Mouse (Mus musculus): Measurements from ENCODE around the gene Shisa8.

Shisa8 gene

GRCm38 (mm10) chr15:82181131-82181530 lies 31.5 kb downstream of the Shisa8 start:
- no peak for DNase-seq (ENCODE audit: low spot score in 2 of 2)

- DNase-seq (ENCODE audit: low spot score in 2 of 2) = no peak
These were observed 34.8 kb downstream of the Shisa8 start for GRCm38 (mm10) chr15:82177743-82178290.

GRCm38 (mm10) chr15:82175091-82175490 lies 37.5 kb downstream of the Shisa8 start:
- no peak for DNase-seq (ENCODE audit: low spot score in 2 of 2)

- no peak for DNase-seq (ENCODE audit: low spot score in 2 of 2)
These were observed 40.0 kb downstream of the Shisa8 start for GRCm38 (mm10) chr15:82172648-82173047.

GRCm38 (mm10) chr15:82170437-82171377 lies 41.9 kb downstream of the Shisa8 start:
- no peak for DNase-seq (ENCODE audit: low spot score in 2 of 2)

GRCm38 (mm10) chr15:82169671-82170070 lies 42.9 kb downstream of the Shisa8 start:
- no peak for DNase-seq (ENCODE audit: low spot score in 2 of 2)

GRCm38 (mm10) chr15:82167201-82168168 lies 45.1 kb downstream of the Shisa8 start:
- DNase-seq (ENCODE audit: low spot score in 2 of 2) = no peak

- DNase-seq (ENCODE audit: low spot score in 2 of 2) = no peak
These were observed 46.1 kb downstream of the Shisa8 start for GRCm38 (mm10) chr15:82166240-82167100.

GRCm38 (mm10) chr15:82165332-82166239 lies 47.0 kb downstream of the Shisa8 start:
- peak; percentile 78 to 82 for DNase-seq (ENCODE audit: low spot score in 2 of 2)

- no peak for DNase-seq (ENCODE audit: low spot score in 2 of 2)
These were observed 48.1 kb downstream of the Shisa8 start for GRCm38 (mm10) chr15:82164496-82164895.

- DNase-seq (ENCODE audit: low spot score in 2 of 2) = no peak
These were observed 48.6 kb downstream of the Shisa8 start for GRCm38 (mm10) chr15:82164061-82164399.

- DNase-seq (ENCODE audit: low spot score in 2 of 2) = no peak
These were observed 49.1 kb downstream of the Shisa8 start for GRCm38 (mm10) chr15:82163356-82164060.

GRCm38 (mm10) chr15:82161965-82162600 lies 50.5 kb downstream of the Shisa8 start:
- no peak for DNase-seq (ENCODE audit: low spot score in 2 of 2)

- DNase-seq (ENCODE audit: low spot score in 2 of 2) = no peak
These were observed 51.6 kb downstream of the Shisa8 start for GRCm38 (mm10) chr15:82160731-82161640.

- no peak for DNase-seq (ENCODE audit: low spot score in 2 of 2)
These were observed 53.1 kb downstream of the Shisa8 start for GRCm38 (mm10) chr15:82159471-82159870.

GRCm38 (mm10) chr15:82158243-82159035 lies 54.2 kb downstream of the Shisa8 start:
- DNase-seq (ENCODE audit: low spot score in 2 of 2) = no peak

- no peak for DNase-seq (ENCODE audit: low spot score in 2 of 2)
These were observed 55.7 kb downstream of the Shisa8 start for GRCm38 (mm10) chr15:82156902-82157301.

Measured in frontal cortex, postnatal 36 days (tissue).